Mouse (Mus musculus) megakaryocyte, embryonic 14.5 days (primary cell): ENCODE data around the gene Ivns1abp. TPM values are rescaled to one million over a fixed set of nuclear protein-coding genes. Genes with fewer than 3 reads are reported as not detected.

ENCODE experiments used
- H3K27me3 ChIP-seq: replicated peaks from 2 replicates; pipeline ENCODE3; 2012; ENCODE audit warnings: inconsistent platforms
- H3K36me3 ChIP-seq: replicated peaks from 2 replicates; pipeline ENCODE3; 2012; ENCODE audit warnings: low read length, inconsistent platforms, mixed read lengths
- H3K4me1 ChIP-seq: 2 replicates; pipeline ENCODE4 v1.6.1; 2012; ENCODE audit warnings: inconsistent platforms
- H3K4me3 ChIP-seq: replicated peaks from 2 replicates; pipeline ENCODE3; 2012; ENCODE audit warnings: moderate library complexity, mild to moderate bottlenecking, inconsistent platforms
- H3K9me3 ChIP-seq: 2 replicates; pipeline ENCODE4 v1.6.1; 2012; ENCODE audit warnings: inconsistent platforms
- FLI1 ChIP-seq: IDR thresholded peaks from 2 replicates; pipeline ENCODE4 v1.6.1; 2012; ENCODE audit warnings: low read length, inconsistent platforms, mixed read lengths
- GATA1 ChIP-seq: IDR thresholded peaks from 3 replicates; pipeline ENCODE4 v1.6.1; 2012; ENCODE audit warnings: mixed read lengths, low read length, inconsistent platforms, borderline replicate concordance
- polyA plus RNA-seq: library from polyadenylated mRNA; stranded (reverse); fragments of >175 nt; gene quantifications from 2 replicates; pipeline ENCODE4 v1.2.3, GENCODE M21; 2012; ENCODE audit warnings: low replicate concordance; ENCODE audit not compliant: insufficient read depth

Gene Ivns1abp
- polyA plus RNA-seq, 1 experiment = 7.6 TPM

- TF ChIP-seq FLI1 (no peak), GATA1 (no peak)
- no peak overlapping the region for H3K4me3 ChIP-seq
- no peaks in the 10 kb centered on the region for H3K9me3 ChIP-seq
- peaks cover 66% of the 10 kb centered on the region for H3K36me3 ChIP-seq
- H3K4me1 ChIP-seq = peaks cover 10% of the 10 kb centered on the region; the same call in 1 of the 2 replicates
- no peaks in the 10 kb centered on the region for H3K27me3 ChIP-seq
These were observed 65.5 kb downstream of the Ivns1abp start for GRCm38 (mm10) chr1:151409827-151410226.

Other genes with a start within 250 kb of the Ivns1abp start
- gene Gm47985, start 161.9 kb upstream of the Ivns1abp start, polyA plus RNA-seq = not detected in 2 replicates
- 1.0 TPM in 1 of 2 replicates, not detected in the other for gene Gm8947, start 152.1 kb upstream of the Ivns1abp start, polyA plus RNA-seq
- gene Gm47995, start 146.0 kb upstream of the Ivns1abp start, polyA plus RNA-seq = not detected in 2 replicates
- 5.9 TPM in 1 of 2 replicates, not detected in the other for gene 3110040M04Rik, start 140.4 kb upstream of the Ivns1abp start, polyA plus RNA-seq
- not detected in 2 replicates for gene Gm47996, start 134.3 kb upstream of the Ivns1abp start, polyA plus RNA-seq
- gene Swt1, start 84.0 kb downstream of the Ivns1abp start, polyA plus RNA-seq = 0.76 and 0.89 TPM in 2 replicates
- gene Trmt1l, start 84.1 kb downstream of the Ivns1abp start, polyA plus RNA-seq = 5.1 and 5.8 TPM in 2 replicates
- gene Rnf2, start 156.5 kb downstream of the Ivns1abp start, polyA plus RNA-seq = 4.2 and 10.2 TPM in 2 replicates
- gene Fam129a, start 226.7 kb downstream of the Ivns1abp start, polyA plus RNA-seq = 0.41 and 1.0 TPM in 2 replicates